Mouse (Mus musculus) hindbrain, embryonic 13.5 days (tissue): ENCODE data around the gene Gpr137. TPM values are rescaled to one million over a fixed set of nuclear protein-coding genes. Genes with fewer than 3 reads are reported as not detected.

Experiments used
- ATAC-seq: fragments of 200-750 bp; cut with Nextera tagmentation; 2 replicates; pipeline ENCODE4 v1.8.0; 2017; ENCODE audit warnings: moderate TSS enrichment; ENCODE audit not compliant: low FRiP score
- H3K27ac ChIP-seq: fragments of 300-500 bp; sonication (generic); 2 replicates; pipeline ENCODE4 v1.5.1; 2015; ENCODE audit warnings: inconsistent platforms, mild to moderate bottlenecking, moderate library complexity
- H3K27me3 ChIP-seq: fragments of 300-500 bp; sonication (generic); 2 replicates; pipeline ENCODE4 v1.6.1; 2015; ENCODE audit warnings: mild to moderate bottlenecking, inconsistent platforms
- H3K36me3 ChIP-seq: fragments of 300-500 bp; sonication (generic); 2 replicates; pipeline ENCODE4 v1.6.1; 2015; ENCODE audit warnings: mild to moderate bottlenecking, inconsistent platforms
- H3K4me1 ChIP-seq: fragments of 300-500 bp; sonication (generic); replicated peaks from 2 replicates; pipeline ENCODE4 v1.6.1; 2015; ENCODE audit warnings: inconsistent platforms
- H3K4me2 ChIP-seq: fragments of 300-500 bp; sonication (generic); 2 replicates; pipeline ENCODE4 v1.6.1; 2015; ENCODE audit warnings: inconsistent platforms, mild to moderate bottlenecking, moderate library complexity
- H3K4me3 ChIP-seq: fragments of 300-500 bp; sonication (generic); 2 replicates; pipeline ENCODE4 v1.5.1; 2015; ENCODE audit warnings: mild to moderate bottlenecking, inconsistent platforms
- H3K9ac ChIP-seq: fragments of 300-500 bp; sonication (generic); 2 replicates; pipeline ENCODE4 v1.6.1; 2015; ENCODE audit warnings: mild to moderate bottlenecking, inconsistent platforms
- H3K9me3 ChIP-seq: fragments of 300-500 bp; sonication (generic); 2 replicates; pipeline ENCODE4 v1.6.1; 2016; ENCODE audit warnings: inconsistent platforms
- WGBS: fragments of 180-500 bp; shearing (Covaris S2); methylation state at CpG from one replicate; pipeline ENCODE4 v1.1.7; 2015; 5-methylcytosine and 5-hydroxymethylcytosine counted together
- polyA plus RNA-seq: library from polyadenylated mRNA; unstranded; fragments of >200 nt; fragmentation: Nextera tagmentation; extraction: Ambion mirVana; gene quantifications from 2 replicates; pipeline ENCODE4 v1.2.1, GENCODE M21; 2015

The Gpr137 gene
- polyA plus RNA-seq, 1 experiment from 2014 or later, result 54.7 TPM

DNA sequence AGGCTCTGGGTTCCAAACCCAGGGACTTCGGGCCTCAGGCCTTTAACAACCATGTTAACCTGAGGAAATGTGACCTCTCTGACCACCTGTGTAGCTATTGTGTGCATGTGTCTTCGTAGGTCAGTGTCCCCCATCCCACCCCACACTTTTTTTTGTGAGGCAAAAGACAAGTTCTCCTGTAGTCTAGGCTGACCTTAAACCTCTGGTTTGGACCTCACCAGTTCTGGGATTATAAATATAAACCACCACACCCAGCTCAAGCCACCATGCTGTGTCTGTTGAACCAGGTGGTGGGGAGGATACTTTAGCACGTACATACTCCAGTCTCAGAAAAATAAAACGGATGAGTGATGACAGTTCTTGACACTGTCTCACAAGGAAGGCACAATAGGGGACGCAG, 7.7 kb upstream of the Gpr137 start:
- Histone ChIP-seq H3K4me1 (peaks cover 26% of the 10 kb centered on the region), H3K4me2 (peak overlapping the region; percentile 98), H3K36me3 (peaks cover 29% of the 10 kb centered on the region), H3K4me3 (peak overlapping the region; percentile 59), H3K27me3 (no peaks in the 10 kb centered on the region), H3K9ac (peak overlapping the region; percentile 80), H3K9me3 (no peaks in the 10 kb centered on the region), H3K27ac (peak overlapping the region; percentile 96)
- no peak for ATAC-seq
- 40% methylated on average over 5 of the region's 5 CpGs for WGBS

DNA sequence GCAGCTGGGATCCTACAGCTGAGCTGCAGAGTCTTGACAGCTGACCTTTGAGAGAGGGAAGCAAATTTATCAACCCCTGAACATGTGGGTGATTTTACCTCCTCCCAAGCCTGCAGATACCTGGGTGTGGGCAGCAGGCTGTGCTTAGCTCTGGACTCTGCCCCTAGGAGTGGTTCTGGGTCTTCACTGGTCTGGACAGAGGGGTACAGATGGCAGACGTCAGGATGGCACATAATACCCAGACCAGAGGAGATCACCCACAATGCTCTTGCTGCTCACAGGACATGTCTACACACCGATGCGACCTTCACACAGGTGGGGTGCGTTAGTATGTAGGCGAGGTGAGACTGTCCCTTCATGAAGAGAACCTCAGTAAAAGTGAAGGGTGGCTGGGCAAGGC, 7.3 kb upstream of the Gpr137 start:
- peak overlapping the region; percentile 59 for H3K4me3 ChIP-seq

DNA sequence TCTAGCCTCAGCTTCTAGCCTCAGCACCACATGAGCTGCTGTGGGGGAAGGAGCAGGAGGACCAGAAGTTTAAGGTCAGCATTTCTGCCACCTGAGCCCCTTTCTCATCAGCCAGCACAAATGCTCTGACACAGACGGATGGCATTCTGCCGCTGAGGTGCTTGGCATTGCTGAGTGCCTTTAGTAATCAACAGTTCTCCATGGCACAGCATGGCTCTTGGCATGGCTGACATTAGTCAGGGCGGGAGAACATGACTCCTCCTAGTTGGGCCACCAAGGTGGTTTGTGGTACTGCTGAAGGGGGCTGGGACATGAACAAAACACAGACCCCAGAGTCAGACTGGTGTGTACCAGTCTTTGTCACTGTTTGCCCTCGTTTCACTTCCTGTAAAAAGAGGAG, 5.9 kb upstream of the Gpr137 start:
- Histone ChIP-seq H3K27me3 (no peaks in the 10 kb centered on the region), H3K9ac (no peak overlapping the region), H3K4me1 (peaks cover 26% of the 10 kb centered on the region), H3K9me3 (no peaks in the 10 kb centered on the region), H3K4me2 (no peak overlapping the region), H3K27ac (0 out of 2 replicates have a peak overlapping the region, but pooled peaks have one; percentile 8), H3K36me3 (peaks cover 22% of the 10 kb centered on the region), H3K4me3 (no peak overlapping the region)
- no peak for ATAC-seq
- 68% methylated on average over 4 of the region's 4 CpGs for WGBS

More for the DNA sequence above, 7.3 kb upstream of the Gpr137 start:
- Histone ChIP-seq H3K9me3 (no peaks in the 10 kb centered on the region), H3K4me1 (peaks cover 26% of the 10 kb centered on the region), H3K36me3 (peaks cover 27% of the 10 kb centered on the region), H3K27ac (peak overlapping the region; percentile 96), H3K4me2 (peak overlapping the region; percentile 98; the same call in 1 of the 2 replicates), H3K9ac (peak overlapping the region; percentile 39; the same call in 1 of the 2 replicates), H3K27me3 (no peaks in the 10 kb centered on the region)
- no peak for ATAC-seq
- 91% methylated on average over 5 of the region's 5 CpGs for WGBS

DNA sequence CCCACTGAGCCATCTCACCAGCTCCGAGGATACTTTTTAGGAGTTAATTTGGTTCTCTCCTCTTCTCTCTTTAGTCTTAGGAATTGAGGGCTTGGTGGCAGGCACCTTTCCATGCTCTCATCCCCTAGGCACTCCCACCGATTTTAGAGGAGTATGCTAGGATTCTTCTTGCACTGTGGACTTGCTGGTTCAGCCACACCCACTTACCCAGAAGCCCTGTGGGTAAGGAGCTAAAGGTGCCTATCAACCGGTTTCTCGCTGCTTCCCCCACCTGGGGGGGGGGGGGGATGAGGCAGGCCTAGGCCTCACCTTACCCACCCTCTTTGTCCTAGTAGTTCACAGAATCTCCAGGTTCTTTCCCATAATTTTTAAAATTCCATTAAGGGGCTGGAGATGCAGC, 5.5 kb upstream of the Gpr137 start:
- Histone ChIP-seq H3K9ac (no peak overlapping the region), H3K4me3 (no peak overlapping the region), H3K27me3 (no peaks in the 10 kb centered on the region), H3K36me3 (peaks cover 22% of the 10 kb centered on the region), H3K4me1 (peaks cover 26% of the 10 kb centered on the region), H3K4me2 (no peak overlapping the region), H3K27ac (0 out of 2 replicates have a peak overlapping the region, but pooled peaks have one; percentile 8), H3K9me3 (no peaks in the 10 kb centered on the region)
- 63% methylated on average over 4 of the region's 4 CpGs for WGBS
- ATAC-seq, result no peak

DNA sequence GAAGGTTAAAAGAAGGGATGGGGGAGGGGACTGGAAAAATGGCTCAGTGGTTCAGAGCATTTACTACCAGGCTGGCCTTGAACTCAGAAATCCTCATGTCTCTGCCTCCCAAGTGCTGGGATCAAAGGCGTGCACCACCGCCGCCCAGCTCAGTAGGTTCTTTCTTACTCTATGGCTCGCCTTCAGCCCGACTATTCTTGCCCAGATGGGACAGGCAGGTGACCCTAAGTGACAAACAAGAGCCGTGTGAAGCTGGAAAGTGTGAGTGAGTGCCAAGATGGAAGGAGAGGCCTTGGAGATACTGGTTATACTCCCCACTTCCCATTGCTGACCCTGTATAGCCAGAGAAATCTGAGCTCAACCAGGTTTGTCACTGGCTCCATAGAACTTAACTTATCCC, 1.4 kb upstream of the Gpr137 start:
- Histone ChIP-seq H3K4me3 (no peak overlapping the region), H3K27ac (no peak overlapping the region), H3K9ac (no peak overlapping the region), H3K27me3 (no peaks in the 10 kb centered on the region), H3K9me3 (no peaks in the 10 kb centered on the region), H3K4me2 (no peak overlapping the region), H3K4me1 (peaks cover 35% of the 10 kb centered on the region), H3K36me3 (peaks cover 12% of the 10 kb centered on the region)
- 96% methylated on average over 6 of the region's 6 CpGs for WGBS
- no peak for ATAC-seq

DNA sequence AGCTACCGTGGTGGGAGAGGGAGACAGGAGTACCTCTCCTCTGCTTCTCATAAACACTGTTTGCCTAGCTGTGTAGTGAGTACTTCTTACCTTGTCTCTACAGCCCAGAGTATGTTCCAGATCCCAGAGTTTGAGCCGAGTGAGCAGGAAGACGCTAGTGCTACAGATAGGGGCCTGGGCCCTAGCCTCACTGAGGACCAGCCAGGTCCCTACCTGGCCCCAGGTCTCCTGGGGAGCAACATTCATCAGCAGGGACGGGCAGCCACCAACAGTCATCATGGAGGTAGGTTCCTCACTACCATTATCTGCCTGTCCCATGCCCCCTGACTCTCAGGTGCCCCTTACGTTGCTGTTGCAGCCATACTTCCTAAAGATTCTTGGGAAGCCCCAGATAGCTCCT, 484 bp upstream of the Gpr137 start:
- Histone ChIP-seq H3K27me3 (0 out of 2 replicates have a peak, but pooled peaks cover 4% of the 10 kb centered on the region), H3K4me2 (peak overlapping the region; percentile 98), H3K27ac (peak overlapping the region; percentile 97), H3K4me3 (peak overlapping the region; percentile 84), H3K9ac (peak overlapping the region; percentile 97), H3K36me3 (peaks cover 18% of the 10 kb centered on the region), H3K9me3 (no peaks in the 10 kb centered on the region), H3K4me1 (peaks cover 44% of the 10 kb centered on the region)
- no peak; the same call in 1 of the 2 replicates for ATAC-seq
- 28% methylated on average over 5 of the region's 5 CpGs for WGBS

DNA sequence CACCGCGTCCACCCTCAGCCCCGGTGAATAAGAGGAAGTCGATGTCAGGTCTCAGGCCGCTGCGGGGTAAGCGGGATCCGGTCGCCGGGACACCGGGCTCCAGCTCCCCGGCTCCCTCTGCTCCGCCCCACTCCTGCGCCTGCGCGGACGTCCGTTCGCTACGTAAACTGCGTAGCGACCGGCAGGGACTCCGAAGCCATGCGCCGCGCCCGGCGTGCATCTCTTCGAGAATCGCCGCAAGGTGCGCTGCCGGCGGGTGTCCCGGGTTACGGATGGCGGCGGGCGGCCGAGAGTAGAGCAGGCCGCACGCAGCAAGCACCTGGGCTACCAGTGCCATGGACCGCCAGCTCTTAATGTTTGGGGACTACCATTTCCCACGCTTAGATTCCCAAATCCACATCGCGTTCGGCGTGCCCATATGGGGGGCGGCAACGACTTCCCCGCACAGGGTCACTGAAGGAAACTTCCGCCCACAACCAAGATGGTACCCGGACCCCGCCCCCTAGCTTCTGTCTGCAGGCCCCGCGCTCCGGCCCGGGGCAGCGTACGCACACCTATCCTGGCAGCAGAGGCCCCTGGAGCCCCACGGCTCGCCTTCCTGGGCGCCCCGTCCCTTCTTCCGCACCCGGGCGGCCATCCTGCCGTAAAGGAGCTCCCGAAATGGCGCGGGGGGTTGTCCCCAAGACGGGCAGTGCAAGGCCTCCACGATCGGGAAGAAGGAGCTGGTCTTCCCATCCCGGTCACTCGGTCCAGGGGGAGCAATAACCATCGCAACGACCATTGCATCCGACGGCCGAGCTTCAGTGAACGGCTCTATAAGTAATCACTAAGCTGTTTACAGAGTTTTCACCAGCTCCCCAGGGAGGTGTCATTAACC, 670 bp downstream of the Gpr137 start, which contains the start of gene Bad:
Bad (plus strand) TSS at position 490 of the 877 bp plus-strand sequence.
- H3K36me3 ChIP-seq, result peaks cover 19% of the 10 kb centered on the region
- peaks cover 47% of the 10 kb centered on the region for H3K4me1 ChIP-seq
- H3K4me2 ChIP-seq, result peak within 1 kb of the TSS; percentile 98
- WGBS, result under 1% methylated on average over 83 of the region's 83 CpGs
- H3K9ac ChIP-seq, result peak within 1 kb of the TSS; percentile 97
- H3K27ac ChIP-seq, result peak within 1 kb of the TSS; percentile 97
- H3K9me3 ChIP-seq, result no peaks in the 10 kb centered on the region
- H3K4me3 ChIP-seq, result peak within 1 kb of the TSS; percentile 84
- peak; percentile 84 for ATAC-seq
- H3K27me3 ChIP-seq, result peaks cover 10% of the 10 kb centered on the region; the same call in 1 of the 2 replicates

DNA sequence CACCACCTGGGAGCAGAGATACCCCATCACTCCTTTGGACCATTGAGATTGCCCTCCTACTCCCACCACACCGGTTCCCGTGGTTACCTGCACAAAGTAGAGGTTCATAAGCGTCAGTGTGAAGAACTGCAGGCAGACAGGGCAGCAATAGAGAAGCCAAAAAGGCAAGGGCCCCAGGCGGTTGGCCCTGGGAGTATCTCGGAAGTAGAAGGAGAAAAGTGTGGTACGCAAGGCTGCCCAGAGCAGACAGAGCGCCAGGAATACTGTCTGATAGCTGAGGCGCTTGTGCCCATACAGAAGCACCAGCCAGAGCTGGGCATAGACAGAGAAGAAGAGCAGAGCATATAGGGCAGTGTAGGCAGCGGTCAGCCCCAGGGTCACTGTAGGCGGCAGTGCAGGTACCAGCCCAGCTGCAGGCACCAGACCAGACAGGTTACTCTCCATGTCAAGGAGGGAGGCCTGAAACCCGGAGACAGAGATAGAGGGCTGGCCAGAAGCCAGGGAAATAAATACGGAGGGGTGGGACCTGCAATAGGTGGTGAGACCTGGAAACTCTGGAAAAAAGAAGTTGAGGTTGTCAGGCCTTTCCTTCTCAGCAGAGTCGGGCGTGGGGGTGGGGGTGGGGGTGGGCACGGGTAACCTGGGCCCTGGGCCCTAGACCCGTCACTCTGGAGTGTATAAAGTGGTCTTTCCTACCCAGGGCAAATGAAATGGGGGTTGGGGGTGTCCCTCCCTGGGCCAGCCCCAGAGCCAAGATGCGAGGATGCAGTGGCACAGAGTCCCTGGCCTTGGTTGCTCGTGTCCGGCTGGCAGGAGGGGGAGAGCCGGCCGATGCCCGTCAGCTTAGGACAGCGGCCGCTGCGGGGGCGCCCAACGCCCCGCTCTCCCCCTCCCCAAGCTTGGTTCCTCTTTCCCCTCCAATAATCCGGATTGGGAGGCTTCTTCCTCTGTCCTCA, 1.6 kb downstream of the Gpr137 start:
- Histone ChIP-seq H3K27me3 (peaks cover 19% of the 10 kb centered on the region), H3K27ac (peak overlapping the region; percentile 97), H3K4me2 (peak overlapping the region; percentile 98), H3K9me3 (no peaks in the 10 kb centered on the region), H3K4me3 (peak overlapping the region; percentile 84), H3K36me3 (peaks cover 18% of the 10 kb centered on the region), H3K4me1 (peaks cover 47% of the 10 kb centered on the region), H3K9ac (peak overlapping the region; percentile 97)
- peak; percentile 30 for ATAC-seq
- 20% methylated on average over 29 of the region's 29 CpGs for WGBS

DNA sequence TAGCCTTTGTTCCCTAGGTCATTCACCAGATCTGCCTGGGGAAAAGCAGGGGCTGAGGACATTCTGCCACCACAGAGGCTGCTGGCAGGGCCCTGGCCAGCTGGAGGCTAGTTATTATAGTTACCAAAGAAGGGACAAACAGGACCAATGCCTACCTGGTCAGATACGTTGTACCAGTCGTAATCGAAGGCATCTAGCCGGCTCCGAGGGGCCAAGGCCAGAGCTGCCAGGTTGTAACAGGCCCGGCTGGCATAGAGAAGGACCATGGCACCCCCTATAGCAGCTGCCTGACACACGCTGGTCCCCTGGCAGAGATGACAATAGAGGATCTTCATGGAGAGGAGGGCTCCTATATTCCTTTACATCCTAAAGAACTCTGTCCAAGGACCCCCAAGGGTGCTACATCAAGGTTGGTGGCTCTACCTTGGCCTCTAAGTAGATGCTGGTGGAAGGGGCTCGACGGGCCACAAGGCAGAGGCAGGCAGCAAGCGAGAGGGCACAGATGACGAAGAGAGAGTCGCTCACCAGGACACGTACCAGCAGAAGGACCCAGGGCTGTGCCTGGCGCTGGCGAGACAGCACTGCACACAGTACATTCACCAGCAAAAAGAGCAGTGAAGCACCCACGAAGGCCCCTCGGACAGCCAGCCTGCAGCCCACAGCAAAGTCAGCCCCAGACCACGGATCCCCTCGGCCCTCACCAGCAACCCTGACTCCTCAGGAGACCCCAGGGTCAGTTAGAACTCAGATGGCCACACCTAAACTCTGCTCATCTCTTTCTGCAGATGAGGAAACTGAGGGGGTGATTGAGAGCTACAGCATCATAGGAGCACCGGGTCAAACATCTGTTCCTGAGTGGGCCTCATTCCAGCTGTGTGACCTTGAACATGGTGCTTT, 2.9 kb downstream of the Gpr137 start:
- H3K4me2 ChIP-seq, result peak overlapping the region; percentile 98
- peak overlapping the region; percentile 84 for H3K4me3 ChIP-seq
- H3K36me3 ChIP-seq, result peaks cover 9% of the 10 kb centered on the region; the same call in 1 of the 2 replicates
- peaks cover 49% of the 10 kb centered on the region for H3K4me1 ChIP-seq
- no peak for ATAC-seq
- H3K27me3 ChIP-seq, result peaks cover 32% of the 10 kb centered on the region
- peak overlapping the region; percentile 97 for H3K9ac ChIP-seq
- no peak overlapping the region for H3K27ac ChIP-seq
- 93% methylated on average over 20 of the region's 20 CpGs for WGBS
- H3K9me3 ChIP-seq, result no peaks in the 10 kb centered on the region

DNA sequence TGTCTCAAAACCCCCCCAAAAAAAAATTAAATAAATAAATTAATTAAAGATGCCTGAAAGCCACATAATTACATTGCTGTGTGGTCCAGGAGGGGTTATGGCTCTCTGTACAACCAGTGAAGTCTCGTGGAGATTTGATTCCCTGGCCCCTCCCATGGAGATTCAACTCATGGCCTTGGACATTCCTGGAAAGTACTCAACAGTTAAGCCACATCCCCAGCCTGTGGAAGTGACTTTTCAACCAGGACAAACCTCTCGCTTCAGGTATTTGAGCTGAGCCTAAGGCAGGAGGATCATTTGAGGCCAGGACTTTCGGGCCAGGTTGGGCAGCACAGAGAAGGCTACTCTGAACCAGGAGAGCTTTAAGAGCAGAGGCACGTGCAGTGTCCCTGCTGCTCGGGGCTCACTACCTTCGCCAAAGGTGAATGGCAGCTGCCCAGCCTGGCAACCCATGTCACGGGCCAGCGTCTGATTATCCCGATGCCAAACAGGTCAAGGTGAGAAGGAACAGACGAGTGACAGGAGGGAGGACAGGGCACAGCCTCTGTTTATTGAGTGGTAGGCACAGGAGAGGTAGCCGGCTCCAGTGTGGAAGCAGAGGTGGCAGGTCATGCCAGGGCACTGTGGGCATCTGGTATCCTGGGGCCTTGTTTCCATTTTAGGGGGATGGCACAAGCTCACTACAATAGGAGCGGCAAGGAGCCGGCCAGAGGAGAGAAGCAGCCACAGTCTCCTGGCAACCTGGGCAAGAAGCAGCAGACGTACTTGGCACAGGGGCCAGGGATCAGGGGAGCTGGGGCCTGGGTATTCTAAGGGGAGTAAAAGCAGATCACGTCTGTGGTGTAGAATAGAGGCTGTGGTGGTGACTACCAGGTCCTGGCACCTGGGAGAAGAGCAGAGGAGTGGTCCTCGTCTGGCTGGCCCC, 4.5 kb downstream of the Gpr137 start:
- Histone ChIP-seq H3K4me2 (0 out of 2 replicates have a peak overlapping the region, but pooled peaks have one; percentile 98), H3K9ac (peak overlapping the region; percentile 47; the same call in 1 of the 2 replicates), H3K4me3 (no peak overlapping the region), H3K4me1 (peaks cover 57% of the 10 kb centered on the region), H3K27me3 (peaks cover 47% of the 10 kb centered on the region), H3K9me3 (no peaks in the 10 kb centered on the region), H3K36me3 (peaks cover 9% of the 10 kb centered on the region; the same call in 1 of the 2 replicates), H3K27ac (no peak overlapping the region)
- no peak for ATAC-seq
- 83% methylated on average over 16 of the region's 16 CpGs for WGBS
